8 mouse cellular contexts compared by ENCODE assay signal in the genomic region with DNA sequence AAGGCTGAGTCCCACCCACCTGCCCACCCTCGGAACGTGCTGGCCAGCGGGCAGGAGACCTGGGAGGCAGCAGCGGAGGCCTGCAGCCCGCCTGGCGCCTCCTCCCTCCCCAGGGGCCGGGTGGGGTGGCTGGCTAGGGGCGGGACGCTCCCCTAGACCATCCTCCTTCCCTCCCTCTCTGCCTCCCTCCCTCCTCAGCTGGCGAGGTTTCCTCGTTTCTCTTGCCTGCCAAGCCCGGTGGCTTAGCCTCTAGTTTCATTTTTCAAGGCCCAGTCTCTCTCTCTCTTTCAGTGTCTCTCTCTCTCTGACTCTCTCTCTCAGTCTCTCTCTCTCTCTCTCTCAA. TPM values are rescaled to one million over a fixed set of nuclear protein-coding genes. Genes with fewer than 3 reads are reported as not detected.
DNase-seq lines count a peak whose midpoint lies in the region; ATAC-seq lines count a peak whose summit lies in the region.

No protein-coding gene starts in this region.

- peaks cover 6% of the 10 kb centered on the region for H3K4me1 ChIP-seq in hindbrain, embryonic 12.5 days

- H3K27me3 ChIP-seq in hindbrain, embryonic 12.5 days = peaks cover 6% of the 10 kb centered on the region; the same call in 1 of the 2 replicates

- peaks cover 14% of the 10 kb centered on the region for H3K79me2 ChIP-seq in macrophage (ENCODE audit: inconsistent target)

- 0% methylated on average over 11 of the region's 12 CpGs for WGBS in hindbrain, embryonic 12.5 days
- WGBS in macrophage (ENCODE audit: missing documents) = 0% methylated on average over 11 of the region's 12 CpGs

- peak overlapping the region; percentile 62 for H3K9ac ChIP-seq in hindbrain, embryonic 12.5 days

- peak; percentile 75 for ATAC-seq in hindbrain, embryonic 12.5 days (ENCODE audit: low FRiP score)

- peak overlapping the region; percentile 37; the same call in 1 of the 2 replicates for H3K27ac ChIP-seq in hindbrain, embryonic 12.5 days
- H3K27ac ChIP-seq in macrophage = peak overlapping the region; percentile 72

- DNase-seq in T-cell, adult 2 months (ENCODE audit: low spot score) = peak; percentile 75
- DNase-seq in cerebellum, postnatal 10 days = peak; percentile 78 to 86
- DNase-seq in frontal cortex, postnatal 10 days (ENCODE audit: low spot score in 2 of 2) = peak; percentile 55 to 64
- DNase-seq in layer of hippocampus, postnatal 36 days = peak; percentile 66 to 76
- DNase-seq in right cerebral cortex, adult 2 months (ENCODE audit: low spot score in 2 of 2) = peak; percentile 54 to 61
- peak; percentile 76 for DNase-seq in urinary bladder, postnatal 10 days (ENCODE audit: low spot score)

- peaks cover 14% of the 10 kb centered on the region; the same call in 1 of the 2 replicates for H3K36me3 ChIP-seq in hindbrain, embryonic 12.5 days
- peaks cover 5% of the 10 kb centered on the region for H3K36me3 ChIP-seq in macrophage (ENCODE audit: inconsistent target)

- H3K4me3 ChIP-seq in hindbrain, embryonic 12.5 days = peak overlapping the region; percentile 26
- peak overlapping the region; percentile 19; the same call in 1 of the 2 replicates for H3K4me3 ChIP-seq in macrophage (ENCODE audit: inconsistent target)

- peak overlapping the region; percentile 63 for H3K4me2 ChIP-seq in hindbrain, embryonic 12.5 days (replicated peaks)

- H3K9me3 ChIP-seq in hindbrain, embryonic 12.5 days (replicated peaks) = no peaks in the 10 kb centered on the region

RNA-seq across cellular contexts. Expression of a gene that starts 5.1 kb away (rescaled TPM):
- polyA plus RNA-seq in hindbrain, embryonic 12.5 days (2016; fragmentation: Nextera tagmentation; extraction: Ambion mirVana) = 17.5 TPM in 2 replicates
- 1 to 10 TPM; 6.4 to 7.0 TPM for total RNA-seq in layer of hippocampus, postnatal 36 days (2021)
- total RNA-seq in macrophage (2018; cell fraction: chromatin; rRNA removed) = 10 to 100 TPM in 25 of 26 experiments, 1 to 10 TPM in 1; 7.6 to 29.7 (median 19.0) TPM
- 10 to 100 TPM; 30.9 to 68.3 (median 41.2) TPM for total RNA-seq in macrophage (2018; cell fraction: cytosol; rRNA removed)
- 10 to 100 TPM; 18.1 to 55.2 (median 28.5) TPM for total RNA-seq in macrophage (2018; cell fraction: nucleus; rRNA removed)
- polyA plus RNA-seq in macrophage (2018) = 16.5 to 37.7 TPM (median 28.9 TPM) in 3 replicates

RNA-seq across cellular contexts. Expression of a gene that starts 8.0 kb away (rescaled TPM):
- polyA plus RNA-seq in hindbrain, embryonic 12.5 days (2016; fragmentation: Nextera tagmentation; extraction: Ambion mirVana) = 20.8 and 22.3 TPM in 2 replicates
- 1 to 10 TPM; 2.7 to 4.0 TPM for total RNA-seq in layer of hippocampus, postnatal 36 days (2021)
- 10 to 100 TPM in 5 of 26 experiments, 1 to 10 TPM in 16, under 1 TPM in 2, not detected in 3; 0.73 to 15.2 (median 5.4) TPM for total RNA-seq in macrophage (2018; cell fraction: chromatin; rRNA removed)
- total RNA-seq in macrophage (2018; cell fraction: cytosol; rRNA removed) = 10 to 100 TPM in 20 of 26 experiments, 1 to 10 TPM in 6; 1.5 to 25.1 (median 15.3) TPM
- total RNA-seq in macrophage (2018; cell fraction: nucleus; rRNA removed) = 10 to 100 TPM in 12 of 26 experiments, 1 to 10 TPM in 14; 1.6 to 37.4 (median 9.6) TPM
- 9.9 to 24.4 TPM (median 12.1 TPM) in 3 replicates for polyA plus RNA-seq in macrophage (2018)

RNA-seq across cellular contexts. Expression of a gene that starts 17.5 kb away (rescaled TPM):
- polyA plus RNA-seq in hindbrain, embryonic 12.5 days (2016; fragmentation: Nextera tagmentation; extraction: Ambion mirVana) = 2.5 and 3.5 TPM in 2 replicates
- under 1 TPM; 0.15 to 0.40 TPM for total RNA-seq in layer of hippocampus, postnatal 36 days (2021)
- 1 to 10 TPM in 3 of 26 experiments, under 1 TPM in 18, not detected in 5; 0.20 to 1.3 (median 0.63) TPM for total RNA-seq in macrophage (2018; cell fraction: chromatin; rRNA removed)
- under 1 TPM; 0.05 to 0.37 (median 0.17) TPM for total RNA-seq in macrophage (2018; cell fraction: cytosol; rRNA removed)
- 1 to 10 TPM in 3 of 26 experiments, under 1 TPM in 21, not detected in 2; 0.15 to 1.1 (median 0.53) TPM for total RNA-seq in macrophage (2018; cell fraction: nucleus; rRNA removed)
- polyA plus RNA-seq in macrophage (2018) = 0.20 to 0.30 TPM (median 0.22 TPM) in 3 replicates

RNA-seq across cellular contexts. Expression of a gene that starts 33.8 kb away (rescaled TPM):
- 26.6 and 27.3 TPM in 2 replicates for polyA plus RNA-seq in hindbrain, embryonic 12.5 days (2016; fragmentation: Nextera tagmentation; extraction: Ambion mirVana)
- 10 to 100 TPM; 16.0 to 20.0 TPM for total RNA-seq in layer of hippocampus, postnatal 36 days (2021)
- 100 to 1,000 TPM in 15 of 26 experiments, 10 to 100 TPM in 11; 19.9 to 251 (median 118) TPM for total RNA-seq in macrophage (2018; cell fraction: chromatin; rRNA removed)
- 100 to 1,000 TPM; 176 to 279 (median 229) TPM for total RNA-seq in macrophage (2018; cell fraction: cytosol; rRNA removed)
- total RNA-seq in macrophage (2018; cell fraction: nucleus; rRNA removed) = 100 to 1,000 TPM in 13 of 26 experiments, 10 to 100 TPM in 13; 45.0 to 228 (median 101) TPM
- 251 to 318 TPM (median 262 TPM) in 3 replicates for polyA plus RNA-seq in macrophage (2018)

RNA-seq across cellular contexts. Expression of a gene that starts 34.1 kb away (rescaled TPM):
- polyA plus RNA-seq in hindbrain, embryonic 12.5 days (2016; fragmentation: Nextera tagmentation; extraction: Ambion mirVana) = 0.90 and 1.1 TPM in 2 replicates
- 100 to 1,000 TPM; 132 to 146 TPM for total RNA-seq in layer of hippocampus, postnatal 36 days (2021)
- total RNA-seq in macrophage (2018; cell fraction: chromatin; rRNA removed) = 1 to 10 TPM in 5 of 26 experiments, under 1 TPM in 18, not detected in 3; 0.09 to 4.2 (median 0.40) TPM
- total RNA-seq in macrophage (2018; cell fraction: cytosol; rRNA removed) = under 1 TPM in 24 of 26 experiments, not detected in 2; 0.03 to 0.23 (median 0.05) TPM
- total RNA-seq in macrophage (2018; cell fraction: nucleus; rRNA removed) = 1 to 10 TPM in 1 of 26 experiments, under 1 TPM in 18, not detected in 7; 0.08 to 1.0 (median 0.61) TPM
- polyA plus RNA-seq in macrophage (2018) = 0.04 to 0.22 TPM (median 0.16 TPM) in 3 replicates

Comparison
In these comparisons a context has a peak if more than half of its experiments do, and no peak if none do; other contexts are left out.
1. Peak in every context shown above with its lines: DNase-seq, ATAC-seq, H3K4me3 ChIP-seq and H3K27ac ChIP-seq.